Mouse (Mus musculus): ENCODE measurements at regions not wholly inside any gene's neighbourhood (a gene's known extent, or its start where the extent isn't known, plus 50 kb on each side); places are given as distances from the start of the nearest gene placed in this dataset.

DNA sequence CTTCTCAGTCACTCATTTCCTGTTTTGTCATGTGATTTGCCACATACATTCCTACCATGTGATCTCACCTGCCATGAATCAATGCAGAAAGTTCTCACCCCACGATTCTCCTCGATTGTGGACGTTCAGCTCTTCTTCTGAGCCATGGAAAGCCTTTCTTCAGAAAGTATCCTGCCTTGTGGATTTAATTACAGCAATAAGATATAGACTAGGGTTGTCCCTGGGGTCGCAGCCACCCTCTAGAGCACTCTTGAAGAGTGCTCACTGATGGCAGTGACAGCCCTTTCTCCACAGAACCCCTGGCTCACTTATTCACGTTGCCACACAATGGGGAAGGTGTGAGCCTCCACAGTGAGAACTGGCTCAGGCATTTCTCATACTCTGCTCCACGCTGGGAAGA, 345.1 kb downstream of the Wdr11 start:
- DNase-seq, result no peak

DNA sequence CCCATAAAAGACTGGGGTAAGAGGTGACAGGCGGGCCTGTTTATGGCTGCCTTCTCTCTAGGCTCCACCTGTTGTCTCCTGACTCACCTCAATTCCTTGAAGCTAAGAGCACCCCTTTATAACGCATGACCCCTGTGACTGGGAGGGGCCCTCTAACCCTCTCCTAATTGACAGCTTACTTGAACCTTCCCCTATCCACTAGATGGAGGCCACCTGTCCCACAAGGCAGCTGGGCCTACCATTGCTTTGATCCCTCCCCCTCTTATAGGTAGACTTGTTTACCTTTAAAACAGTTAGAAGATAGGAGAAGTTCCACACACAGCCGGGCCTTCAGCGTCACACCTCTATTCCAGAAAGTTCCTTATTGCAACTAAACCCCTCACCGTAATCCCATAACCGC, 346.1 kb downstream of the Wdr11 start:
- no peak for DNase-seq

DNA sequence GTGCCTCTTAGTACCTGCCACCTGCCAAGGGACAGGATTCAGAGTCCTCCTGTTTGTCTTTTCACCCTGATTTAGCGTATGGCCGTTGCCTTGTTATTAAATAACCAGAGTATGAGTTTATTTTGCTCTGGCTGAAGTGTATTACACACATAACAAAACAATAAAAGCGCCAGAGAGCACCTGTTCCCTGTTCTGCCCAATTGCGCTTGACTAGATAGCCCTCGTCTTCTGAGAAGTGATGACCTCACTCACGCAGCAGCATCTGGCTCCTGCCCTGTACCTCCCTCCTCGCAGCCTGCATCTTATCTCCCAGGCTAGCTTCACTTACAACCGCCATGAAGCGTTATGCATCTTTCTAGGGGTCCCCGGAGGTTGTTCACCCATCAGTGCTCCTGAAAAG, 346.5 kb downstream of the Wdr11 start:
- DNase-seq, result no peak

DNA sequence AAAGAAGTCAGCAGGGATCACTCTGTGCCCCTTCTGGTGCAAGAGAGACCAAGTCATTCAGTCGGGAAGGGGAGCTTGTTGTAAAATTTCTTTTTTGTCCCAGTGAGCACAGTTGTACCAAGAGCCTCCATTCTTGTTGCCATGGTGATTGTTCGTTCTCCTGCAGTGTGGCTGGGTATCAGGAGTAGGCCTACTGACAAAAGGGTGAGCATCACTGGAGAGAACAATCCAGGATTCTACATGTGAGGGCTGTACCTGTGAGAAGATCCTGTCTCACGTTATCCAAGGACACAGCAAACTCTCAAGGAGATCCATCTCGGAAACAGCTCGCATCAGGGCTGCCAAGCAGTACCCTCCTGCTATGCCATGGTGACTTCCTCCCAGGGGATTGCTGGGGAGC, 347.6 kb downstream of the Wdr11 start:
- DNase-seq, result no peak

DNA sequence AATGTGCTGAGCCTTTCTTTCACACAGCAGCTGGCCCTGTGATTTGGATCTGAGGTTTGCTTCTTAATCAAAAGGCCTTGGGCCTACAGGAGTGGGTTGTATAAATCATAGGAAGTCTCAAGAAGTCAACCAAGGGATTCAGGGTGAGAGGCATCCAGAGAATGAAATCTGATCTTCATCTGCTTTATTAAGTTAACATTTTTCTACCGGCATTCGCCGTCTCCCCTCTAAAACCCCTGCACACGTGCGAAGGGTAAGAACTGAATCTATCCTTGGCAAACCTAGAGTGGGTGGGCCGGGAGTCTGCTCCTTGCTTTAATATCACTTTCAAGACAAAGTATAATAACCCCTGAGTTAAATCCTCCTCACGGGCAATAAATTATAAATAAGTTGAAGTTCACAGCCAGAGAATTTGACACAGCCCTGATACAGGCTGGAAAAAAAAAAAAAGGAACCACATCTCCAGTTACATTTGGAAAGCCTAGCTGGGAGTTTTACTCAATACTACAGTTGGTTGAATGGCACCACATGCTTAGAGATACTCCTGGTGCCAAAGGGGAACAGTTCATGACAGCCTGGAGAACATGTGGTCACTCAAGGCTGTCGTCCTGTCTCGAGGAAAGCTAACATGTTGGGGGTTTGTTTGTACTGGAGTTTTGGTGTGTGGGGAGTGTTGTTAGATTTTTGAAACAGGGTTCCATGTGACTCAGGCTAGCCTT, 349.8 kb downstream of the Wdr11 start:
- DNase-seq, result no peak

DNA sequence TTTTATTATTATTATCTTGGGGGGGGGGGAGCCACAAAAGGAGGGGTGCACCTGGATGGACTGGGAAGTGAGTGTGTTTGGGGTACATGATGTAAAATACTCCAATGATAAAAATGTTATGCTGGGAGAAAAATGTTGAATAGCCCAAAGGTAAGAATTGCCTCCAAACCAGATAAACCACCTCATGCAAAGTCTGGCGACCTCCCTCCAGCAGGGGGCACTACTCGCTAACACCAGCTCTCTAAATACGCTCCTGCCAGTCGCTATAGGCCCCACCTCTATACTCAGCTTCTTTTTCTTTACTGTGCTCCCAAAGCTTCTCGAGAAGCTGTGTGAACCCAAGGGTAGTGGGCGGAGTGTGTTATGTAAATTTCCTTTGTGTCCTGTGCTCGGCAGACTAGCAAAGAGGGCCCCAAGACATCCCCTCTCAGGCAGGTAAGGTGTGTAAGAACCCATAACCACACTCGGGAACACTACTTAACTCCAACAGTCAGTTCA, 357.0 kb downstream of the Wdr11 start:
- no peak for DNase-seq

DNA sequence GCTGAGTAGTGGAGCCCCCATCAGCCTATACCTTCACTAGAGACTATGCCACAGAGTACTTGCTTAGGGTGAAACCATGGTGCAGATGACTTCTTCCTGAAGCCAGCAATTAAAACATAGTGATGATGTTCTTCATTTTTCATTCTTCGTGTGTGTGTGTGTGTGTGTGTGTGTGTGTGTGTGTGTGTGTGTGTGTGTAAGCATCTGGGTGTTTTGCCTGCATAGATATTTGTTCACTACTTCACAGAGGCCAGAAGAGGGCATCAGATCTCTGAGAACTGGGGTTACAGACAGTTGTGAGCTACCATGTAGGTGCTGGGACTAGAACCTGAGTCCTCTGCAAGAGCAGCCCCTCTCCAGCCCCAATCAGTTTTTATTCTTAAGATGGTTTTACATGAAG, 358.8 kb downstream of the Wdr11 start:
- DNase-seq, result no peak

DNA sequence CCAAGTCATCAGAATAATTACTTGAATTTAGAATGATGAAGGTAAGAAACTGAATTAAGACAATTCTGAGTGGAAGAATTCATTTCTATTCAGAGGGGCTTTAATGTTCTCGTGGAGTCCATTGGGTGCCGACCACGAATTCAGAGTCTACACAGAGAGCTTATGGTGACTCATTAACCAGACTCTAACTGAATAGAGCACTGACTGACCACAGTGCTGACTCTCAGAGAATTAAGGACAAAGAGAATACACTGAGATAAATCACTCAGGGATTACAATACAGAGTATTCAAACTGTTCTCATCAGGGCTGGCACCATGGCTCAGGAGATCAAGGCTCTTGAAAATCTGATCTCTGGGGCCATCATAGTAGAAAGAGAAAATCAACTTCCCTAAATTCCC, 366.7 kb downstream of the Wdr11 start:
- DNase-seq, result no peak

DNA sequence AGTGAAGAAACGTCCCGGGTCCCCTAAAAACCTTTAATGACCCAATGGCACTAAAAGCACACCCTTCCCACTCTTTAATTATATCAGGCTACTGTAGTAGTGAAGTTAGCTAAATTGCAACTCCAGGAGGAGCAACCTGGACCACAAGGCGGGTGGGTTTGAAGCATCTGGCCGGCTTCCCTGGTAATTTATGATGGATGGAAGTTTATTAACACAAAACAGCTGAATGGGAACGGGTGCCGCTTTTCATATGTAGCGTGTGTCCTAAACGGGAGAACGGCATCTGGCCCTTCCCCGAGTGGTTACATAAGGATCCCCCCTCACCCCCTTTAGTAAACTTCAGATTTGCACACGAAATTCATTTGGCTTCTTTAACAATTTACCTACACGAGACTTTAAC, 370.9 kb downstream of the Wdr11 start:
- DNase-seq, result no peak

DNA sequence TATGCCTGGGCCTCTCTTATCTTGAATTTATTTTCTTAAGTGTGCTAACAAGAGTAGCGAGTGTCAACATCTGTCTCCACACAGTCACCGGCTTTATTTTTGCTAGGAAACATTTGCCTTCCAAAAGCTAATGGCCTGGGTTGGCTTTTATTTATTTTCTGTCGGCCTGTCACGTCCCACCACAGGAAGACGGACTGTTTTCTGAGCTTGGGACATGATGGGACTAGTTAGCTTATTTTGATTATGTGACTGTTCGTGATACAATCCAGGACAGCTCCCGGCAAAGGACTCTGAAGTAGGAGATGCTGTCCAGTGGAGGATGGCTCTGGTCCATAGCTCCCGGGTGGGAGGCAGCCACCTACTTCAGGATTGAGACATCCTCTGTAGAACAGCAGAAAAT, 372.5 kb downstream of the Wdr11 start:
- no peak for DNase-seq

DNA sequence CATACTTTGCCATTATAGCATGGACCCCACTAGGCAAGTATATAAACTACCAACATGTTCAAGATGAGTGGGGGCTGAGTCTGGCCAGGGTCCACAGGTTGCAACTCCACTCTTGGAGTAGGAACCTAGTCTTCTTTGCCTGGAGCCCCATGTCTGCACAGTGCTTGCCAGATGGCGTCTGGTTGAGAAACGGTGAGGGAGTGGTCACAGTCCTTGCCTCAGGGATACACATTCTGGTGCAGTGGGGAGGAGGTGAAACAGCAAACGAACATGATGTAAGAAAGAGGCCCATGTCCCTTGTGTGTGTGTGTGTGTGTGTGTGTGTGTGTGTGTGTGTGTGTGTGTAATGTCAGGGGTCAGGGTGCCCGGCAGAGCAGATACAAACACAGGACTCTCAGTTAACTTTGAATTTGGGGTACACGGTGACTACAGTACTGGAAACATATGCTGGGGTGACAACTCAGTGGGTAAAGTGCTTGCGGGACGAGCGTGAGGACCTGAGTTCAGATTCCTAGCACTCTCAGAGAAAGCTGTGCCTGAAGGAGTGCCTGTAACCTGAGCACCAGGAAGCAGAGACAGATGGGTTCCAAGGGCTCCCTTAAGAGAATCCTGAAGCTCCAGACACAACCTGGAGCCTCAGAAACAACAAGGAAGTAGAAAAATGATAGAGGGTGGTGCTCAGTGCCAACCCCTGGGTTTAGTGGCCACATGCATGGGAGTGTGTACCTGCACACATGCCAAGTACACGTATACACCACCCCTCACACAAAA, 373.8 kb downstream of the Wdr11 start:
- DNase-seq, result no peak

DNA sequence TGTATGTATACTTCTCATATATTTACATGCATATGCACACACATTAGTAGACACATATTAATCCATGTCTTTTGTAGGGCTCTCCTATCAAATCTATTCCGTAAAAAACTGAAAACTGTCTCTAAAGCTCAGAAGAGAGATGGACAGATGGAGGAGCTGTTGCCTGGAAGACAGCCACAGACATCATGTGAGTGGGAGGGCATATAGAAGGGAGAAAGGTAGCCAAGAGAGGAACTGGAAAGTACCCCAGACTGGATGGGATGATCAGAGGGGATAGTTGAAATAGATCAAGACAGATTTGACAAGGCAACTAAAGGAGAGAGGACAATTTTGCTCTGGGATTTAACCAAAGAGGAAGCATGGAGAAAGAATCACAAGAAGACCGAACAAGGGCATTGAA, 375.1 kb downstream of the Wdr11 start:
- DNase-seq, result no peak

DNA sequence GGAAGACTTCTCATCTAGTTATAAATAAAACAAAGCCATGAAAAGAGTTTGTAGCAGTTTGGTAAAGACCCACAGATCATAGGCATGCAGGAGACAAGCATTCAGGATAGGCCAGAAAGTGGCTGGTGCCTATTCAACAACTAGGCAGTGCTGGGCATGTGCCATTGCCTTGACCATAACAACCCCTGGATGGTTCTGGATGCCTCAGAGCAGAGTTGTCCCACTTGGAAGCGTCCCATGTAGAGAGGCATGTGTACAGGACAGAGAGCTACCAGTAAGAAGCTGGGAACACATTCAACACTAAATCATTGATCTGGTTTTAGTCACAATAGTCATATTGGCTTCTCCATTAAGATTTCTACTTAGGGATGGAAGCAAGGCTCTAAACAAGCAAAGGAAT, 378.5 kb downstream of the Wdr11 start:
- DNase-seq, result no peak

DNA sequence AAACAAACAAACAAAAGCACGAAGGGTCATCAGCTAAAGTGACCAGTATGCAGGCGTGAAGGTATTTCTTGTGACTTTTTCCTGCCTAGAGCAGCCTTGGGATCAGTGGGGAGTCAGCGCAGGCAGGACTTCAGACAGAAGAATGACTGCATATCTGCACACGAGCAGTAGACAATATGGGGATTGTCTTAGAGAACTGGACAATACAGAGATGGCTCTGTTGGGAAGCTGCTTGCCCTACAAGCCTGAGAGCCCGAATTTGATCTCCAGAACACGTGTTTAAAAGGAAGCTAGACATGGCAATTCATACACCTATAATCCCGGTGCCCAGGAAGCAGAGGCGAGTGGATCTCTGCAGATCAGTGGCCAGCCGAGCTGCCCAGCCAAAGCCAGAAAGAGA, 382.5 kb downstream of the Wdr11 start:
- no peak for DNase-seq

DNA sequence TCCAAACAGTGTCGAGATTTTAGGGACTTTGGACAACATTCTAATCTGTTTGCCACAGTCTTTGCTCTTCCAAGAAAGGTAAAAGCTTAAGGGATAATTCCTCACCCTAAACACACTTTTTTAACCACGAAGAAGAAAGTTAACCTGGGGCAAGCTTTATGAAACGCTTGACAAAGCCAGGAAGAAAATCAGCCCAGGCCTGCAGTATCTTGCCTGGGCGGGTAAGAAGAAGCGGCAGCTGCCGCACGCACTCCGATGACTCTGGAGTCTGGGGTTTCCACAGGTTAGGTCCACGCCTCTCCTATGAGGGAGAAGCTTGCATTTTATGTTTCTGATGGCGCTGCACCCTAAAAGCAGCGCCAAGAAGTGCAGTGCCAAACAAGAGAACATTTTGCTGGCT, 383.2 kb downstream of the Wdr11 start:
- DNase-seq, result no peak

DNA sequence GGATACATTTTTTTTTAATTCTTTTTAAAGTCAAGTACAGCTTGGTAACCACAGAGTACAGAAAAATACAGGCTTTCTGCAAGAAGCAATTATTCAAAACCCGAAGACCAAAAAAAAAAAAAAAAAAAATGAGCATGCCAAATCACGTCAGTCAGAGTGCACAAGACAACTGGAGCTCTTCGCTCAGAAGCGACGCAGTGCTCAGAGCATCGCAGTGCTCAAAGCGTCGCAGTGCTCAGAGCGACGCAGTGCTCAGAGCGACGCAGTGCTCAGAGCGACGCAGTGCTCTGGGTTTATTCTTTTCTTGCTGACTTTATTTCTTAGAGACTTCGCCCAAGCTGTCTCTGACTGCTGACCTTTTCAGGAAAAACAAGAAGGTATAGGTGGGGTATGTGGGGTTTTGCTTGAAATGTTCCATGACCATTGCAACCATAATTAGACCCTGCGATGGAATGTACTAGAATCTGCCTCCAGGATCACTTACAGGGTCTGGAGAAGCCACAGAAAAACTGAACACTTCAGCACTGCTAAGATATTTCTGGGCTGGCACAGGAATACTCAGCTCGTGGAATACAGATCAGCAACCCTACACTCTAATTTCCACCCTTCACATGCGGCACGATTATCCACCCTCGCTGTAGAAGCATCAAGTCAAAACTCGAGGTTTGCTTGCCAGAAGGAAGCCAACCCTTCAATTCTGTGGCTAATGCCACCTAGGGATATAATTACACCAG, 384.3 kb downstream of the Wdr11 start:
- DNase-seq, result no peak

DNA sequence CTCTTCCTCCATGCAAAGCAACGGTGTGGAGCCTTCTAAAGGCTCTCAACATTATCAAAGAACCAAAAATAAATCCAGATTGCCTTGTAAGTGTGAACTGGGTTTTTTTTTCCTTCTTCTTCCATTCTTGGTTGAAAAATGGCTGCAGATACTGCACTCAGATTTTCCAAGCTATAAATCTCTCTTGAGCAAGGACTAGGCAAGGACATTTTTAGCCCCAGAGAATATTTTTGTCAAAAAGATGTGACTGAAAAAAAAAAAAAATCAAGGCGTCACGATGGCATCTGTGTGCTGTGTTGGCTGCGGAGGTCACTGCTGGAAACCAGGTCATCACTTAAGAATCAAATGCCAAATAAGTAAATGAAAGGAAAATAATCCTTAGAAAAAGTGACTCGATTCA, 386.9 kb downstream of the Wdr11 start:
- no peak for DNase-seq

DNA sequence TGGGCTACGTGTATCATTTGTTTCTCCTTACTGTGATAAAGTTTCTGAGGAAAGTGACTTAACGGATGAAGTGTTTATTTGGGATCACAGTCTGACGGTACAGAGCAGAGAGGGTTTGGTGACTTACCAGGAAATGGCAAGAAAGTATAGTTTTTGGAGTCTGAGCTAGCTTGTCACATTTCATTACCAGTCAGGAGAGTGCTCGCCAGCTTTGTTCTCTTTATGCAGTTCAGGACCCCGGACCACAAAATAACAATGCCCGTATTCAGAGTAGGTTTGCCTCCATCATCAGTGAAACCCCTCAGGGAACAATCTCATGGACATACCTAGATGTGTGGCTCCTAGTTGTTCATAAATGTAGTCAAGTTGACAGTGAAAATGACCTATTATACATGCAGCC, 387.7 kb downstream of the Wdr11 start:
- DNase-seq, result no peak

DNA sequence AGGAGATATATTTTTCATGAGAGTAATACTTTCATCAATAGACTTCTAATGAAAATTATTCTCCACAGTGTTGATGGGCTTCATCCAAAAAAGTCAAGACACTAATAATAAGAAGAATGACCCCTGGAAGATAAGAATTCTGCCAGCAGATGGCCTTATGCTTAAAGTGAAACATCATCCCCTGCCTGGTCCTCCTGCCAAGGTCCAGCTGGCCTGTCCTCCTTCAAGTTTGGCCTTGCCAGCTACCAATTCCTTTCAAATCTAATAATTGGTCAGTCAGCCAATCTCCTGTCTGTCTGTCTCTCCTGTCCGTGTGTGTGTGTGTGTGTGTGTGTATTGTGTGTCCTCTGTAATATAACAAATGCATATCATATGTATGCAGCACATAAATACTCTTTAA, 388.8 kb downstream of the Wdr11 start:
- DNase-seq, result no peak

DNA sequence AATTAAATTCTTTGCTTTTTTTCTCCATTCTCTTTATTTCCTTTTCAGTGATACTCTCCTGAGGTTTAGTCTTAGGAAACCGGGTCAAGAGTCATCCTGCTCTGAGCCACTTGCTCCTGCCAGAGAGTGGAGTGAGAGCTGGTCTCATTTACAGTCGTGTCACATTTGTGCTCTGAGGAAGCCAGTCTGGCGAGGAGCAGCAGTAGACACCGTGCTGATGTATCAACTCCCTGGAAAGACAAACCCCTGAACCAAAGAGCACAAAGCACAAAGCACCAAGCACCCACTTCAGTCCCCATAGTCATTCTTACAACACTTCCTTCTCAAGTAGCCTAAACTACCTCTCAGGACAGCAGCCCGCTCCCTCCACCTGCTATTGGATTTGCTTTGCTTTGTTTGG, 390.7 kb downstream of the Wdr11 start:
- no peak for DNase-seq

DNA sequence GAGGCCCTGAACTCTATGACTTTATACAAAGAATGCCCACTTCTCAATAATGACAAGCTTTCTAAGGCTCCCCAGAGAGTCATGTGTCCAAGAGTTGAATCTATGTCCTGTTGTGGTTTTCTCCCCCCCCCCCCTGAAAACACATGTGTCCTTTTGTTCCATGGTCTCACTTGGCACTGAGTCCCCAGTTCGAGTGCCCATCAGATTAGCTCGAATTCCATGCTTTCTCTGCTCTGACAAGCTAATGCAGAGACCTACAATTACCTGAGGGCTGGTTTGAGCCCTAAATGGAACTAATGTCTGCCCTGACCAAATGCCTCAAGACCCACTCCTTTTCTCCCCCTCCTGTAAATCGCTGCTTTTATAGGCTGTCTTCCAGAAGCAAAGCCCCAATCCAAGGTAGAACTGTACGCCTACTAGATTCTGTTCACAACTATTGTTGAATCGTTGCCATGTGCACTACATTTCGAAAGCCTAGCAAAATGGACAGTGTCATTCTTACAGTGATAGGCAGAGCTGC, 392.0 kb downstream of the Wdr11 start:
- DNase-seq, result no peak

DNA sequence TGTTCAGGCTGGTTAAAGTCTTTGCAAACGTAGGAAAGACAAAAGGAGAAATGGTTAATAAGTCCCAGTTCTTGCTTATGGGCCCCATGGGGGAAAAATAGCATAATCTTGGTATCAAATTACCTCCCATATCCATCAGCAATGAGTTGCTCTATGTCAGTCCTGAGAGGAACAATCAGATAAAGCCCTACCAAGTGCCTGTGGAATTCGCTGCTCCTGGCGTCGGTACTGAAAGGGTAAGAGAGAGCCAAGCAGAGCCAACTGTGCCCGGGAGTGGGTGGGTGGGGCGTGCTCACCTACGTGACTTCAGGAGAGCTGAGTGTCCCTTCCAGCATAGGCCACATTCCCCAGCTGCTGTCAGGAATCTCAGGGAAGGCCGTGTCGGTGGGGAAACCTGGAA, 392.7 kb downstream of the Wdr11 start:
- DNase-seq, result no peak

DNA sequence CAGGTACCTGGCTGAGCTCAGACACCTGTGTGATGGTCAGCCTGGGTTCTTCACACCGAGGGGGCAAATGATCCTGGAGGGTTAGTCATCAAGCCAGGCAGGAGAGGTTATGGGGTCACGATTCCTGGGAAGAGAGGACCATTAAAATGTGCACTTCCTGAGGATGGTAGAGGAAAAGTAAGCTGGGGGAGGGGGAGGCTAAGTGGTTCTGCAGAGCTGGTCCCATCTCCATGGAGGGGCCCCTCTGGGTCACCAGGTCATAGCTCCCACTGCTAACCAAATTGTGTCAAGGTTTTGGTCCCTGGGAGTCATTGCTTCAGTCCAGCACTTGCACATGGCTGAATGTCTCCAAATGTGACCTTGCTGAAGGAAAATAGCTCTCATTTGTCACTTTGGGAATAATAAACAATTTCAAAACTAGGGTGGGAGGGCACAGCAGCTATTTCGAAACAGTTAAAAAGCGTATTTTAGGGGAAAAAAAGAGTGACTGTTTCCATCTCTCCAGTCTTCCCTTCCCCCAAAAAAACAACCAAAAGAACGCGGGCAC, 395.5 kb downstream of the Wdr11 start:
- DNase-seq, result no peak

Data from cerebellum, adult 11 months (tissue).